Mouse (Mus musculus): ENCODE results near the gene St8sia6.

St8sia6 gene

DNA sequence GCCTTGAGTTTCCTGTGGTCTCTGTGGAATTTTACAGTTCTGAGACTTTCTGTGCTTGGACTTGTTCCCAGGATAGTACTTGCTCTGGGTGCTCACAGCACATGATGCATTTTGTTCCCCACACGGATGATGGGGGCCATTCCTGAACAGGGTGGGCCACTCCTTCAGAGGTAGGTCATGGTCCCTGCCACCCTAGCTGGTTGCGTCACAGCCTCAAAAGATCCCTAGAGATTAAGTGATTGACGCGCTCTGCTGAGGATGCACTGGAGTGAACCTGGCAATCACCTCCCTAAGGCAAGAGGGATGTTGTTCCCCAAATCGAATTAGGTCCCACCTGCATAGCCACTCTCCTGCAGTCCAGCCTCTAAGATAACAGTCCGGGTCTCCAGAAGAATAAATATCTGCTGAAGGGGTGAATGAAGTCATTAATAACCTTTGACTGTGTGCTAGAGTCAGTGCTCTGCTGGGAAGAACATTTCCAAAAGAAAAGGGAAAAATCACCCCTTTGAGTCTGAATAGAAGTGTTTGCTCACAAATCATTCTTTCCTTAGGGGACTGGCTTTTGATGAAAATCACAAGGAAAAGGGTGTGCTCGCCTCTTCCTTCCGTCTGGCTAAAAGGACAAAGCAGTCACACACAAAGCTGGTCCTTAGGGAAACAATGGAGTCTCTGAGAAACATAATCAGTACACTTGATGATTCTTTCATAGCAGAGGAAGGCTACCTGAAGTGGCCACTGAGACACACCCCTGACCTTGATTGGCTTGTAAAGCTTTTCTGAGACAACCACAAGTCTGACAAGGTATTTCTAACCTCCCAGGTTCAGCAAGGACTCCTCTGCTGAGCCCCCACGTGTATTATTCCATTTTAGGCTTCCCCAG, 26.1 kb downstream of the St8sia6 start:
- CTCF ChIA-PET = no interaction called here

- CTCF ChIA-PET = no interaction called here
Observed at GRCm38 (mm10) chr2:13760366-13760765, 33.5 kb downstream of the St8sia6 start.

GRCm38 (mm10) chr2:13757412-13757811, 36.5 kb downstream of the St8sia6 start:
- CTCF ChIA-PET = no interaction called here

DNA sequence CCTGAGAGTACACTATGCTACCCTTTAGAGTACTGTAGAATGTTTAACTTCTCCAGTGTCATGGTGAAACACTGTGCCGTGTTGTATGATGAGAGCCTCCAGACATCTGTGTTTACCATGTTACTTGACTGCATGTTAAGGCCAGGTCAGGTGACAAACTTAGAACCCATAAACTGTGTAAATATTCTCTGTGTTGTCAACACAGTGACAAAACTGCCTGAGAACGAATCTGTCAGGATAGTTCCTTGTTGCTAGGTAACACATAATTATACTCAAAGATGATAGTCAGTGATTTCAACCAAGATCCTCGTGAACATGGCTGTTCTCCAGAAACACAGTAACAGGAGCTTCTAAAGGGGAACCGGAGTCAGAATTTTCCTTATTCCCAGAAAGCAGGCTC, 38.1 kb downstream of the St8sia6 start:
- CTCF ChIA-PET = no interaction called here

- CTCF ChIA-PET = no interaction called here
Observed at GRCm38 (mm10) chr2:13751691-13752090, 42.2 kb downstream of the St8sia6 start.

DNA sequence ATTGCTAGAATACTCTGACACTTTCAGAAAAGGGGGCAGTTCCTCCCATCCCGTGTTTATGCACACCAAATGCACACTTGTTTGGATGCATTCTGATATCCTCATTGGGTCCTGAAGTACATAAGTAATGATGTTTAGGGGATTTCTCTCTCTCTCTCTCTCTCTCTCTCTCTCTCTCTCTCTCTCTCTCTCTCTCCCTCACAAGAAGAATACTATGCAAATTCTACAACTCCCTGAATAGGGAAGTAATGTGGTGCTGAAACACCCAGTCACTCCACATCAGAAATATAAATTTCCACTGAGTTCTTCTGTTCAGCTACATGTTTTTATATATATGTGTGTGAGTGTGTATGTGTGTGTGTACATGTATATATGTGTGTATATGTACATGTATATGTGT, 43.1 kb downstream of the St8sia6 start:
- CTCF ChIA-PET = no interaction called here

GRCm38 (mm10) chr2:13750089-13750488, 43.8 kb downstream of the St8sia6 start:
- CTCF ChIA-PET = no interaction called here

DNA sequence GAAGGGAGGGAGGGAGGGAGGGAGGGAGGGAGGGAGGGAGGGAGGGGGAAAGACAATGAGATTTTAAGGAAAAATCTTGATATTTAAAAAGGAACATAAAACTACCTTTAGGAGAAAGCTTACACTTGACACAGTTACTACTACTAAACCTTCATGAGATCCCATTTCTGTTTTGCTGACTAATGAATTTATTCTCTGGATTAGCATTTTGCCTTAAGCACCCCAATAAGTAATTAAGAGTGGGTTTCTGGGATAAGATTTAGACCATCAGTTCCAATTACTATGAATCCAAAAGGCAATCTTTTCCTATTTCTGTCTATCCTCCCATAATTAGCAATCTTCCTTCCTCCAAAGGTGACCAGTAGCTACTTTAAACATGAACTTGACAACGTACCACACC, 44.7 kb downstream of the St8sia6 start:
- CTCF ChIA-PET = interaction anchor here (0.6 kb wide), 1 partner anchor 1854 kb away, joined by 12 read pairs; no protein-coding TSS in a partner anchor

GRCm38 (mm10) chr2:13747576-13747975, 46.3 kb downstream of the St8sia6 start:
- CTCF ChIA-PET = no interaction called here

- CTCF ChIA-PET = no interaction called here
Observed at GRCm38 (mm10) chr2:13746023-13746422, 47.8 kb downstream of the St8sia6 start.

- CTCF ChIA-PET = no interaction called here
Observed at GRCm38 (mm10) chr2:13738704-13739103, 55.2 kb downstream of the St8sia6 start.

DNA sequence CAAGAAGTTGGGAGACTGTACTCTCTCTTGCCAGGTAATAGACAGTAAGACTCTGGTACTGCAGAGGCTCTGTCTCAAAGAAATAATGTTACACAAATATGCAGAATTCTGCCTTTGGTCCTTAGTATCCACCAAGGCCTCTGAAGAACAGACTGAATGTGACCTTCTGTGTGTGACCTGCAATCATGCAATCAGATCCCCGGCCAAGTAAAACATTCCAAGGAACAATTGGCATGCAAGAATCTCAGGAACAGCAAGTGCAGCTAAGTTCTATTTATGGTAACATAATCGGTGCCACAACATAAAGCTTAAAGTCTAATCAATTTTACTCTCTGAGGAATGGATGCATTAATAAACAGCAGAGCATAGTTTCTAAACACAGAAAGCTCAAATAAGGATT, 66.0 kb downstream of the St8sia6 start:
- CTCF ChIA-PET = no interaction called here

DNA sequence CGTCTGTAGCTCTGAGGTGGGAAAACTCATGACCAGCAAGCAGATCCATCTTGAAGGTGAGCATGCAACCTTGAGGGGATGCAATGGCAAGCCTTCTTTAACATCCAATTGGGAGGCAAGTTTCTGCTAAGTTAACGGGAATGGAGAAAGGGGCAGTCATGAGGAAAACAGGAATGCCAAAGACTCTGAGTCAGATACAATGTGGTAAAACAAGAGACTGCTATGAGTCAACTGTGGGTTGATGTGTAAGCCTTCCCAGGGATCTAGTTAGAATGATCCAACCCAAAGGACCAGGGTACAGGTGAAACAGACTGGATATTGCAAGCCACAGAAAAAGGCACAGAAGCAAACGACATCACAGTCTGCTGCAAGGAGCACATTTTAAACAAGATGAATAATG, 68.3 kb downstream of the St8sia6 start:
- CTCF ChIA-PET = no interaction called here

DNA sequence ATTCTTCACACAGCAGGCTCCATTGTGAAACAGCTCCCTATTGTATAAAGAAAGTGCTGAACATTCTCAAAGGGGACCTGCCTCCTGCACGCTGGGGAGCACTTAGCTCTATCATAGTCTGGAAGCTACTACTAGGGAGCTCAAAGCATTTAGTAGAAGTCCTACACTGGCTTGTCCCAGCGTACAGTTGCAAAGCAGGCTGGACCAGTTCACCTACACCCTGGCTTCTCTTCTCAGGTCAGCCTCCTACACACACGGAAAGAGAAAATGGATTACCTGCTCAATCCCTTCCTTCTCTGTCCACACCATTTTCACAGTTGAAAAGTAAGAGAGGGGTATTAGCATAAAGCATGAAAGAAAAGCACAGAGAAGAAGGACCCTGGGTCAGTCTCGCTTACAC, 71.6 kb downstream of the St8sia6 start:
- CTCF ChIA-PET = no interaction called here

DNA sequence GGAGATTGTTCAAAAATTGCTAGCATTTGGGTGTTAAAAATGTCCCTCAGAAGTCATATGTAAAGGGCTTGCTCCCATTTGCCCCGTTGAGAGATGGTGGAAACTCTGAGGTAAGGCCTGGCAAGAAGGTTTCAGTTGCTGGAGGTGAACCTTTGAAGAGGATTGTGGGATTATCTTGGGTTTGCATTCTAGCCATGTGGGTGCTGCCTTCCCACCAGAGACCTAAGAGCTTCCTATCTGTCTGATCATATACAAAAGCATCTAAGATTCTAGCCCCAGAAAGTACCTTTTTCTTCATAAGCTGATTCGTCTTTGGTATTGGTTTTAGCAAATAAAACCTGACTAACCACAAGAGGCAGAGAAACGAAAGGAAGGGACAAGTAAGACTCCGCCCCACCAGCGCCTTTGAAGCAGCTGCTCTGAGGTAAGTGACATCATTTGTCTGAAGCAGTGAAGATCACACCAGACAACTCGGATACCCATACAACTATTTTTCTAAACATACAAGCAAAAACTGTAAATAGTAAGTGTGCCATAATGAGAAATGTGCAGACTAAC, 75.2 kb downstream of the St8sia6 start:
- CTCF ChIA-PET = no interaction called here

GRCm38 (mm10) chr2:13708785-13709184, 85.1 kb downstream of the St8sia6 start:
- CTCF ChIA-PET = no interaction called here

- CTCF ChIA-PET = no interaction called here
Observed at GRCm38 (mm10) chr2:13697514-13697913, 96.3 kb downstream of the St8sia6 start.

GRCm38 (mm10) chr2:13694417-13694816, 99.4 kb downstream of the St8sia6 start:
- CTCF ChIA-PET = no interaction called here

- CTCF ChIA-PET = no interaction called here
Observed at GRCm38 (mm10) chr2:13684380-13684779, 109.5 kb downstream of the St8sia6 start.

GRCm38 (mm10) chr2:13683205-13683570, 110.7 kb downstream of the St8sia6 start:
- CTCF ChIA-PET = no interaction called here

DNA sequence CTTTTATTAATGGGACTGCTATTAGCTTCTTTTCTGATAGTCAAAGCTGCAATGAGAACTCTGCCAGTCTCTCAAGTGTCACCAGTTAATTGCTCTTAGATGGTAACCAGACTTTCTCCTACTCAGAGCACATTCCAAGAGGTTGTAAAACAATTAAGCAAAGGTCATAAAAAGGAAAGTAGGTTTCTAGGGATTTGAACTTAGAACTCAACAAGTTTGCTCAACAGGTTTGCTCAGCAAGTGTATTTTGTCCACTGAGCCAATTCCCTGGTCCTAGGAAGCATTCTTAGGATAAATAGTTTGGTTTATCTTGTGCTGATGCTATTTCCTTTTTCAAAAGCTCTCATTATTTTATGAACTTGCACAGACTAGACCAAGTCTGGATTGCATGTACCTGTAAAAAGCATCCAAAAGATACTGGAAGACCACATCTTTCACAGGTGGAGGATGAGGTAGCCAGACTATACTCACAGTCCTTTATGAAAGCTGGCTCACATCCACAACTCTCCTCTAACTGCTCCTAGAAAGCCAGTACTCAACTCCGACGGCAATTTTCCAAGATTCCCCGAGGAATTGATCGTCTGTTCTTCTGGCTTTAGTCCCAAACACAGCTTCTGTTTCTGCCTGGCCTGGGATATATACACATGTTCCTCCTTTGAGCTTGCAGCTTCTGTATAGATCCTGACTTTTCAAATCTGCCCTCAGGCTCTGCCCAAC, 111.2 kb downstream of the St8sia6 start:
- CTCF ChIA-PET = no interaction called here

DNA sequence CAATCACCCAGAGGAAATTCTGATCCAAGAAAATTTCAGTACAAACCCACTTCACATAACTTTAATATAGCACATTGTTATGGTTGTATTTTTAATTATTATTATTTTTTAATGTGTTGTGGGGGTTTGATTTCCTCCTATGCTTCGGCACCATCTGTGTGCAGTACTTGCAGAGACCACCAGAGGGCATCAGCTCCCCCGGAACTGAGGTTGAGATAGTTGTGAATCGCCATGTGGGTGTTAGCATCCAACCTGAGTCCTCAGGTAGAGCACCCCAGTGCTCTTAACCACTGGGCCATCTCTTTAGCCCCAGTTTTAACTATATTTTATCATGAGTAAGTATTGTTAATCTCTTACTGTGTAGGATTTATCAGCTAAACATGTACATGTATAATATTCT, 120.9 kb downstream of the St8sia6 start:
- CTCF ChIA-PET = interaction anchor here (0.5 kb wide), 1 partner anchor 636 kb away, joined by 13 read pairs; no protein-coding TSS in a partner anchor

DNA sequence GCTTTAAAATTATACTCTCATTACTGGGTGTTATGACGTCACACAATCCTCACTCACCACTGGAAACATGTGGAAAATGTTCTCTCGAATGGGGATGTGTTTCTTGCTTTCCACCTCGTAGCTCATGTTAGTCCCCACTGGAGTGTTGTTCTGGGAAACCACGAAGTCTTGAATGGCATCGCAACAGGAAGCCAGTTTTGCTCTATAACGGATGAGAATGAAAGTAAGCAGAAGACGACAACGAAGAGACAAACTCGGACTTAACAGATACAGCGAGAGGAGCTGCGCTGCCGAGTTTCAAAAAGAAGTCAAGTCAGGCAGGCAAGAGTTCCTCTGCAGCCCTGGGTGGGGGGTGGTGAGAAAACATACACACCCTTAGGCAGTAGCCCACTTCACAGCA, 121.4 kb downstream of the St8sia6 start:
- CTCF ChIA-PET = no interaction called here

All from spleen, embryonic (tissue).